Mouse (Mus musculus) forebrain, postnatal 0 days (tissue): ENCODE measurements around the gene Egfl8. TPM values are rescaled to one million over a fixed set of nuclear protein-coding genes. Genes with fewer than 3 reads are reported as not detected.
A peak's percentile ranks its signal among the peaks of the same experiment; 100 is the strongest.

ENCODE experiments used
- ATAC-seq: fragments of 200-750 bp; cut with Nextera tagmentation; 2 replicates; pipeline ENCODE4 v1.8.0; 2017; ENCODE audit warnings: mild to moderate bottlenecking, moderate library complexity
- DNase-seq: peaks from one replicate; pipeline ENCODE4 v3.0.0-alpha.2; 2015
- H3K27ac ChIP-seq: fragments of 300-500 bp; sonication (generic); 2 replicates; pipeline ENCODE4 v1.5.1; 2014; ENCODE audit warnings: low read depth, mild to moderate bottlenecking, antibody characterized with exemption, low read length, moderate library complexity, mixed read lengths
- H3K27me3 ChIP-seq: fragments of 300-500 bp; sonication (generic); 2 replicates; pipeline ENCODE4 v1.6.1; 2014; ENCODE audit warnings: mild to moderate bottlenecking, low read length, mixed read lengths; ENCODE audit not compliant: insufficient read depth
- H3K36me3 ChIP-seq: fragments of 300-500 bp; sonication (generic); 2 replicates; pipeline ENCODE4 v1.6.1; 2014; ENCODE audit warnings: mild to moderate bottlenecking, moderate library complexity; ENCODE audit not compliant: insufficient read depth
- H3K4me1 ChIP-seq: fragments of 300-500 bp; sonication (generic); 2 replicates; pipeline ENCODE4 v1.6.1; 2014; ENCODE audit warnings: antibody characterized with exemption; ENCODE audit not compliant: insufficient read depth
- H3K4me2 ChIP-seq: fragments of 300-500 bp; sonication (generic); 2 replicates; pipeline ENCODE4 v1.6.1; 2014; ENCODE audit warnings: low read depth, mild to moderate bottlenecking, moderate library complexity
- H3K4me3 ChIP-seq: fragments of 300-500 bp; sonication (generic); 2 replicates; pipeline ENCODE4 v1.5.1; 2014; ENCODE audit warnings: low read depth, low read length, mixed read lengths
- H3K9ac ChIP-seq: fragments of 300-500 bp; sonication (generic); 2 replicates; pipeline ENCODE4 v1.6.1; 2014; ENCODE audit warnings: mild to moderate bottlenecking
- H3K9me3 ChIP-seq: fragments of 300-500 bp; sonication (generic); 2 replicates; pipeline ENCODE4 v1.6.1; 2016; ENCODE audit warnings: low read length
- CTCF ChIP-seq: sonication (generic); IDR thresholded peaks from 2 replicates; pipeline ENCODE4 v1.5.1; 2016; ENCODE audit warnings: antibody characterized with exemption, control low read depth, low read depth
- WGBS: fragments of 180-500 bp; shearing (Covaris S2); extraction: QIAGEN DNeasy Blood & Tissue Kit; methylation state at CpG from one replicate; pipeline ENCODE4 v1.1.7; 2014; 5-methylcytosine and 5-hydroxymethylcytosine counted together
- polyA plus RNA-seq: library from polyadenylated mRNA; unstranded; fragments of >200 nt; fragmentation: Nextera tagmentation; extraction: Ambion mirVana; gene quantifications from 2 replicates; pipeline ENCODE4 v1.2.1, GENCODE M21; 2015
- total RNA-seq: library from RNA; depleted of rRNA; stranded (reverse); fragments of >200 nt; gene quantifications from 2 replicates; pipeline ENCODE4 v1.2.3, GENCODE M21; 2014; rRNA removed

Egfl8 gene
- 2.7 and 3.2 TPM in 2 replicates for total RNA-seq
- polyA plus RNA-seq = 3.8 and 4.8 TPM in 2 replicates

DNA sequence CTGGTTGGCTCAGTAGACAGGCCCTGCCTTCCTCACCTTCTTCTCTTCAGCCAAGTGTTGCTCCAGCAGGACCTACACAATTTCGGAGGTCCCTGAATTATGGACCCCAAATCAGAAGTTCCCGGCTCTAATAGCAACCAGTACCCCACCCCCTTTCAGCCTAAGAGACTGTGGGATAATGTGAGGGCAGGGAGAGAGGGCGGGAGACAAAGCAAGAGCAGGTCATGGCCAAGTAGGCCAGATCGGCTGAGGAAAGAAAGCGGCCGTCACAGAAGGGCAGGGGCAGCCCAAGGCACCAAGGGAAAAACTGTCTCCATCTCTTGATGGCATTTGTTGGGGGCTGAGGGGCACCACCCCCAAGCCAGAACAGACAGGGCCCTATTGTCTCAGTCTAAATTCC is at the start of gene Egfl8:
Gene Egfl8 (minus strand): TSS at position 101 of the 400 bp plus-strand sequence.
- H3K27ac ChIP-seq = no peak within 1 kb of the TSS
- no peaks in the 10 kb centered on the region for H3K9me3 ChIP-seq
- no peak for DNase-seq
- H3K4me1 ChIP-seq = no peaks in the 10 kb centered on the region
- no peak for ATAC-seq
- no peak within 1 kb of the TSS for H3K9ac ChIP-seq
- no peak for TF ChIP-seq CTCF
- no peak within 1 kb of the TSS for H3K4me3 ChIP-seq
- H3K27me3 ChIP-seq = no peaks in the 10 kb centered on the region
- no peak within 1 kb of the TSS for H3K4me2 ChIP-seq
- H3K36me3 ChIP-seq = peaks cover 58% of the 10 kb centered on the region
- WGBS = 73% methylated on average over 6 of the region's 6 CpGs

DNA sequence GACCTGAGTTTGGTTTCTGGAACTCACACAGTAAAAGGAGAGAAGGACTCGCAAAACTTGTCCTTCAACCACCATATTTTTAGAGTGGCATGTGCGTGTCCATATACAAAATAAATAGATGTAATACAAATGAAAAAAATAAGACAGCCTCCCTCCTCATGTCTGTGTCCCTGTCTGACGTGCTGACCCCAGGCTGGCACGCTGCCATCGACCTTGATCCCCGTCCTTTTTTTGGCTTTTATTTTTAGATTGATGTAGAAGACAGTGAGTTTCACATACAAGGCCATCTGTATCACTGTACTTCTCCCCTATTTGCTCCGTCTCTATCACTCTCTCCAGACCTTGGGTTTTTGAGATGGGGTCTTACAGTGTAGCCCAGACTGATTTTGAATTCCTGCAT is 48.7 kb upstream of the Egfl8 start:
- H3K4me1 ChIP-seq = no peaks in the 10 kb centered on the region
- H3K4me2 ChIP-seq = no peak overlapping the region
- TF ChIP-seq CTCF = no peak
- ATAC-seq (no peak), DNase-seq (no peak)
- H3K36me3 ChIP-seq = no peaks in the 10 kb centered on the region
- no peak overlapping the region for H3K4me3 ChIP-seq
- no peaks in the 10 kb centered on the region for H3K9me3 ChIP-seq
- no peak overlapping the region for H3K9ac ChIP-seq
- H3K27me3 ChIP-seq = peaks cover 4% of the 10 kb centered on the region; the same call in 1 of the 2 replicates
- no peak overlapping the region for H3K27ac ChIP-seq
- 77% methylated on average over 7 of the region's 7 CpGs for WGBS

DNA sequence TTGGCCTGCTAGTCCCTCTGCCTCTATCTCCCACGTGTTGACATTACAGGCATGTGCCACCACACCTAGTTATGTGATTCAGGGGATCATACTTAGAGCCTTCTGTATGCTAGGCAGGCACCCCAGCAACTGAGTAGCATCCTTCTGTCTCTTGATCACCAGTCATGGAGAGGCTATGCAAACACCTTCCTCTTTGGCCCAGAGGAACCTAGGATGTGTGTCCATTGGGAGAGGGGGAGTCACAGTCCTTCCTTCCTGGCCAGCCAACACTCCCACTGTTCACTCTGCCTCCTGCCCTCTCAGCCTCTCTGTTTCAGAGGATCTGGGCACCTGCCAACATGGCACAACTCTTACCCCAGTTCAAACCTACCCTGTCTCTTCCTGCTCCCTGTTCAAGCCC is 47.8 kb upstream of the Egfl8 start:
- no peak for DNase-seq
- H3K27ac ChIP-seq = no peak overlapping the region
- H3K9ac ChIP-seq = no peak overlapping the region
- no peaks in the 10 kb centered on the region for H3K36me3 ChIP-seq
- H3K27me3 ChIP-seq = peaks cover 4% of the 10 kb centered on the region; the same call in 1 of the 2 replicates
- no peak for TF ChIP-seq CTCF
- no peaks in the 10 kb centered on the region for H3K9me3 ChIP-seq
- ATAC-seq = no peak
- no peaks in the 10 kb centered on the region for H3K4me1 ChIP-seq
- no peak overlapping the region for H3K4me2 ChIP-seq
- H3K4me3 ChIP-seq = no peak overlapping the region
- 60% methylated on average over 1 of the region's 1 CpGs for WGBS

DNA sequence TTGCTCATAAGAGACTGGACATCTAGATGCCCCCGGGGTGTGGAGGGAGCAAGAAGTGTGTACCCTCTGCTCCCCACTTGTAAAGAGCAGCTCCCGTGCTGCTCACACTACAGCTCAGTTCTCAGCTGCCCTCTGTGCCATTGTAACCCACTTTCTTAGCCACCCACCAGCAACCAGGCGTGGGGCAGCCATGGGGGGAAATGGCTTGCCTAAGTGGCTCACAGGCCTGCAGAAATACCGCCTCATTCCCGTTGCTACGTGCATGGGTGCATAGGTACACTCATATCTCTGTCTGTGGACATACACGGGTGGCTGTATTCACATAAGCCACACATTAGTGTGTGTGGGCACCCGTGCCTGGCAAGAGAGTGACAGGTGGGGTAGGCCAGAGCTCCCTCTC is 47.2 kb upstream of the Egfl8 start:
- Histone ChIP-seq H3K4me1 (no peaks in the 10 kb centered on the region), H3K27me3 (peaks cover 4% of the 10 kb centered on the region; the same call in 1 of the 2 replicates), H3K27ac (no peak overlapping the region), H3K4me3 (no peak overlapping the region), H3K9ac (no peak overlapping the region), H3K9me3 (no peaks in the 10 kb centered on the region), H3K36me3 (no peaks in the 10 kb centered on the region), H3K4me2 (no peak overlapping the region)
- no peak for DNase-seq
- TF ChIP-seq CTCF = no peak
- 82% methylated on average over 8 of the region's 8 CpGs for WGBS
- ATAC-seq = no peak

DNA sequence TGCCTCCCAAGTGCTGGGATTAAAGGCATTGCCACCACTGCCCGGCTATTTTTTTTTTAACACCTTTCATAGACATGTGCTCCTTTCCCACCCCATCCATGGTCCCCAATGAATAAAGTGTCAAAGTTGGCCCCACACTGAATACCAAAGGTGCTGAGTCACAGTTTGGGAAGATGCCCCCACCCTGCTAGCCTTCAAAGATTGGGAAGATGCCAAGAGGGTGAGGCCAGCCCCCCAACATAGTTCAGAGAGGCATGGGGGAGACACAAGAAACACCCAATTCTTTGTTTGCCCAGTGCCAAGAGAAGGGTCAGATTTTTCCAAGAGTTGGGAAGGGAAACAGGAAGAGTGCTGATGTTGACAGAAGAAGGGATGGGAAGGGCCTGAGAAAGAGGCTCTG is 46.7 kb upstream of the Egfl8 start:
- Histone ChIP-seq H3K9me3 (no peaks in the 10 kb centered on the region), H3K36me3 (no peaks in the 10 kb centered on the region), H3K4me1 (no peaks in the 10 kb centered on the region), H3K9ac (no peak overlapping the region), H3K4me3 (no peak overlapping the region), H3K27ac (no peak overlapping the region), H3K27me3 (peaks cover 4% of the 10 kb centered on the region; the same call in 1 of the 2 replicates), H3K4me2 (no peak overlapping the region)
- TF ChIP-seq CTCF = no peak
- DNase-seq = no peak
- 73% methylated on average over 1 of the region's 1 CpGs for WGBS
- ATAC-seq = no peak

DNA sequence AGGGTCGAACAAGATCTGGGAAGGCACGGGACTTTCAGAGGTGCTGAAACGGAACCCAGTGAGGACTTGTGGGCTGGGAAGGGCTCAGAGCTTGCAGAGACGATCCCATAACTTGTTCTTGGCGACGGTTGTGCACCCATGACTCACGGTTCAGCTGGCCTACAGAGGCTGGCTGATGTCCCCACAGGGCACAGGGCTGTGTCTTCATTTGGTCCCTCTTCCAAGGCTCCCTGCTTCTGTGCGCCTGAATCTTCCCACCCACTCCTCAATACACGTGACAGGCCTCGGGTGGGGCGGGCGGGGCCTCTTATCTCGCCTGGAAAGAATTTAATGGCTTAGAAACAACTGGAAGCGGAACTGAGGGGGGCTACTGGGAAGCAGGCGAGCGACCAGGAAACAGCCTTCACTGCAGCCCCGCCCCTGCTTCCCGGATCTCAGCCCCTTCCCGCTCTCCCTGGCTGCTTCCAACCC is 45.4 kb upstream of the Egfl8 start:
- no peaks in the 10 kb centered on the region for H3K9me3 ChIP-seq
- 13% methylated on average over 19 of the region's 19 CpGs for WGBS
- no peaks in the 10 kb centered on the region for H3K4me1 ChIP-seq
- H3K36me3 ChIP-seq = no peaks in the 10 kb centered on the region
- no peak overlapping the region for H3K27ac ChIP-seq
- H3K27me3 ChIP-seq = peaks cover 4% of the 10 kb centered on the region; the same call in 1 of the 2 replicates
- peak overlapping the region; percentile 5; the same call in 1 of the 2 replicates for H3K4me3 ChIP-seq
- no peak for DNase-seq
- no peak for ATAC-seq
- TF ChIP-seq CTCF = no peak
- peak overlapping the region; percentile 35 for H3K4me2 ChIP-seq
- no peak overlapping the region for H3K9ac ChIP-seq

DNA sequence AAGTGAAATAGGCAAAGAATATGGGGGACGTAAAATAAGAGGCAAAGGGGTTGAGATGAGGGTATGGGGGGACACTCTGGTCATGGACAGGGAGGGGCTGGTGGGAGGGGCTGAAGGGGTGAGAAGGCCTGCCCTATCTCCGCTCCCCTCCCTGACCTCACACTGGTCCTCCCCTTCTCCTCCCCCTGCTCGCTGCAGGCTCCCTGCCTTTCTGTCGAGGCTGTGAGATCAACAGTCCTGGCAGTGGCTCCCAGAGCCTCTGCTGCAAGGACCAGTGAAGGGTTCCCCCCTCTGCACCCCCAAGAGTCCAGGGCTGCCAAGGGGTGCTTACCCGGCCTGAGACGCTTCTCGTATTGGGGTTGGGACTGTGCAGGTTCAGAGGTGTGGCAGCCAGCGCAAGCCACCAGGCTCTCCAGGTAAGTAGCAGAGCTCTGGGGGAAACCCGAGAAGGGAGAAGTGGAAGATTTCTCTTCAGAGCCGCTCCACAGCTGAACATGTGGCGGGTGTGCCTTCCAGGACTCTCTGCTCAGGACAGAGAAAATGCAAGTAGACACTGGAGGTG is 44.6 kb upstream of the Egfl8 start:
- no peak overlapping the region for H3K9ac ChIP-seq
- no peak overlapping the region for H3K4me2 ChIP-seq
- ATAC-seq (no peak), DNase-seq (no peak)
- peaks cover 4% of the 10 kb centered on the region; the same call in 1 of the 2 replicates for H3K27me3 ChIP-seq
- H3K27ac ChIP-seq = no peak overlapping the region
- no peak for TF ChIP-seq CTCF
- no peaks in the 10 kb centered on the region for H3K36me3 ChIP-seq
- H3K4me3 ChIP-seq = no peak overlapping the region
- 38% methylated on average over 11 of the region's 11 CpGs for WGBS
- no peaks in the 10 kb centered on the region for H3K4me1 ChIP-seq
- H3K9me3 ChIP-seq = no peaks in the 10 kb centered on the region
